Mouse (Mus musculus) stomach, embryonic 14.5 days (tissue): Measurements from ENCODE around the gene Pitpna. TPM values are rescaled to one million over a fixed set of nuclear protein-coding genes. Genes with fewer than 3 reads are reported as not detected.

Source experiments
- ATAC-seq: fragments of 200-750 bp; cut with Nextera tagmentation; 2 replicates; pipeline ENCODE4 v1.8.0; 2017; ENCODE audit warnings: low read depth, moderate TSS enrichment; ENCODE audit not compliant: insufficient number of reproducible peaks, insufficient read depth, low FRiP score
- H3K27ac ChIP-seq: fragments of 300-500 bp; sonication (generic); 2 replicates; pipeline ENCODE4 v1.5.1; 2014; ENCODE audit warnings: mild to moderate bottlenecking, low read length, moderate library complexity, mixed read lengths
- H3K27me3 ChIP-seq: fragments of 300-500 bp; sonication (generic); 2 replicates; pipeline ENCODE4 v1.6.1; 2014; ENCODE audit warnings: low read length, control low read depth, mixed read lengths; ENCODE audit not compliant: control insufficient read depth, insufficient read depth
- H3K36me3 ChIP-seq: fragments of 300-500 bp; sonication (generic); 2 replicates; pipeline ENCODE4 v1.6.1; 2014; ENCODE audit warnings: mild to moderate bottlenecking, control low read depth, low read length, moderate library complexity, mixed read lengths; ENCODE audit not compliant: control insufficient read depth, insufficient read depth
- H3K4me1 ChIP-seq: fragments of 300-500 bp; sonication (generic); 2 replicates; pipeline ENCODE4 v1.6.1; 2014; ENCODE audit warnings: low read length, control low read depth, mixed read lengths; ENCODE audit not compliant: control insufficient read depth, insufficient read depth
- H3K4me2 ChIP-seq: fragments of 300-500 bp; sonication (generic); replicated peaks from 2 replicates; pipeline ENCODE4 v1.6.1; 2014; ENCODE audit warnings: low read depth, low read length, control low read depth
- H3K4me3 ChIP-seq: fragments of 300-500 bp; sonication (generic); 2 replicates; pipeline ENCODE4 v1.5.1; 2014; ENCODE audit warnings: low read depth, low read length, control low read depth
- H3K9ac ChIP-seq: fragments of 300-500 bp; sonication (generic); replicated peaks from 2 replicates; pipeline ENCODE4 v1.6.1; 2014; ENCODE audit warnings: low read depth, mild to moderate bottlenecking, control low read depth, low read length, moderate library complexity, mixed read lengths
- H3K9me3 ChIP-seq: fragments of 300-500 bp; sonication (generic); 2 replicates; pipeline ENCODE4 v1.6.1; 2016; ENCODE audit warnings: low read depth, low read length, control low read depth; ENCODE audit not compliant: control insufficient read depth
- WGBS: fragments of 180-500 bp; shearing (Covaris S2); extraction: QIAGEN DNeasy Blood & Tissue Kit; methylation state at CpG from one replicate; pipeline ENCODE4 v1.1.7; 2014; 5-methylcytosine and 5-hydroxymethylcytosine counted together
- polyA plus RNA-seq: library from polyadenylated mRNA; unstranded; fragments of >200 nt; fragmentation: Nextera tagmentation; extraction: Ambion mirVana; gene quantifications from 2 replicates; pipeline ENCODE4 v1.2.1, GENCODE M21; 2014

The Pitpna gene
- polyA plus RNA-seq, 1 experiment from 2014 or later, result 74.4 TPM

GRCm38 (mm10) chr11:75560530-75561409, 27.1 kb upstream of the Pitpna start:
- no peak overlapping the region for H3K4me3 ChIP-seq
- no peak for ATAC-seq
- H3K27me3 ChIP-seq, result no peaks in the 10 kb centered on the region
- no peak overlapping the region for H3K4me2 ChIP-seq
- no peaks in the 10 kb centered on the region; the same call in 1 of the 2 replicates for H3K9me3 ChIP-seq
- 70% methylated on average over 14 of the region's 14 CpGs for WGBS
- no peaks in the 10 kb centered on the region for H3K36me3 ChIP-seq
- no peak overlapping the region for H3K9ac ChIP-seq
- no peak overlapping the region for H3K27ac ChIP-seq
- no peaks in the 10 kb centered on the region for H3K4me1 ChIP-seq

- no peaks in the 10 kb centered on the region for H3K27me3 ChIP-seq
- no peaks in the 10 kb centered on the region; the same call in 1 of the 2 replicates for H3K9me3 ChIP-seq
- H3K4me2 ChIP-seq, result no peak overlapping the region
- ATAC-seq, result no peak
- no peaks in the 10 kb centered on the region for H3K4me1 ChIP-seq
- no peak overlapping the region for H3K4me3 ChIP-seq
- no peaks in the 10 kb centered on the region for H3K36me3 ChIP-seq
- 77% methylated on average over 5 of the region's 5 CpGs for WGBS
- H3K27ac ChIP-seq, result no peak overlapping the region
- H3K9ac ChIP-seq, result no peak overlapping the region
These were observed 26.5 kb upstream of the Pitpna start for GRCm38 (mm10) chr11:75561410-75561791.

- ATAC-seq, result no peak
- Histone ChIP-seq H3K9ac (no peak overlapping the region), H3K27me3 (no peaks in the 10 kb centered on the region), H3K4me1 (no peaks in the 10 kb centered on the region), H3K36me3 (no peaks in the 10 kb centered on the region), H3K9me3 (no peaks in the 10 kb centered on the region; the same call in 1 of the 2 replicates), H3K4me3 (no peak overlapping the region), H3K4me2 (no peak overlapping the region), H3K27ac (no peak overlapping the region)
- WGBS, result 89% methylated on average over 8 of the region's 8 CpGs
These were observed 25.1 kb upstream of the Pitpna start for GRCm38 (mm10) chr11:75562840-75563239.

- Histone ChIP-seq H3K27ac (peak overlapping the region; percentile 39; the same call in 1 of the 2 replicates), H3K4me3 (no peak overlapping the region), H3K9me3 (no peaks in the 10 kb centered on the region), H3K4me1 (no peaks in the 10 kb centered on the region), H3K36me3 (no peaks in the 10 kb centered on the region), H3K4me2 (no peak overlapping the region), H3K9ac (no peak overlapping the region), H3K27me3 (no peaks in the 10 kb centered on the region)
- WGBS, result 60% methylated on average over 18 of the region's 18 CpGs
- ATAC-seq, result peak; percentile 64; the same call in 1 of the 2 replicates
These were observed 23.9 kb upstream of the Pitpna start for GRCm38 (mm10) chr11:75563851-75564548.

GRCm38 (mm10) chr11:75565849-75566248, 22.0 kb upstream of the Pitpna start:
- no peak overlapping the region for H3K4me3 ChIP-seq
- no peak for ATAC-seq
- no peak overlapping the region for H3K9ac ChIP-seq
- H3K36me3 ChIP-seq, result no peaks in the 10 kb centered on the region
- H3K4me2 ChIP-seq, result no peak overlapping the region
- H3K4me1 ChIP-seq, result no peaks in the 10 kb centered on the region
- H3K27me3 ChIP-seq, result no peaks in the 10 kb centered on the region
- H3K9me3 ChIP-seq, result no peaks in the 10 kb centered on the region
- 69% methylated on average over 2 of the region's 2 CpGs for WGBS
- no peak overlapping the region for H3K27ac ChIP-seq

GRCm38 (mm10) chr11:75566276-75567196, 21.4 kb upstream of the Pitpna start:
- Histone ChIP-seq H3K4me2 (no peak overlapping the region), H3K9me3 (no peaks in the 10 kb centered on the region), H3K27ac (no peak overlapping the region), H3K4me1 (no peaks in the 10 kb centered on the region), H3K9ac (no peak overlapping the region), H3K27me3 (no peaks in the 10 kb centered on the region), H3K36me3 (no peaks in the 10 kb centered on the region), H3K4me3 (no peak overlapping the region)
- WGBS, result 79% methylated on average over 13 of the region's 13 CpGs
- ATAC-seq, result no peak

GRCm38 (mm10) chr11:75567346-75568114, 20.4 kb upstream of the Pitpna start:
- H3K4me3 ChIP-seq, result no peak overlapping the region
- no peaks in the 10 kb centered on the region for H3K27me3 ChIP-seq
- H3K9me3 ChIP-seq, result no peaks in the 10 kb centered on the region
- peaks cover 5% of the 10 kb centered on the region for H3K4me1 ChIP-seq
- no peaks in the 10 kb centered on the region for H3K36me3 ChIP-seq
- H3K4me2 ChIP-seq, result no peak overlapping the region
- 64% methylated on average over 9 of the region's 9 CpGs for WGBS
- H3K9ac ChIP-seq, result no peak overlapping the region
- no peak overlapping the region for H3K27ac ChIP-seq
- no peak for ATAC-seq
